Mouse (Mus musculus): ENCODE measurements around the gene Smr2.
"Not testable (repeated sequence)": the region's sequence is repeated elsewhere in the genome, so short reads cannot be mapped to it uniquely, and the experiment has no call there.

The Smr2 gene

GRCm38 (mm10) chr5:88086256-88086655 lies at the start of gene Smr2:
TSS of gene Smr2 (plus strand) at chr5:88086556.
- DNase-seq: not testable (repeated sequence)

GRCm38 (mm10) chr5:88111430-88111829 lies 25.1 kb downstream of the Smr2 start, which contains the start of gene Gm11116:
TSS of gene Gm11116 (minus strand) at chr5:88111530.
- DNase-seq: no peak

- no peak for DNase-seq
Measured at GRCm38 (mm10) chr5:88153999-88154398, 67.6 kb downstream of the Smr2 start, which contains the start of gene Gm11115. TSS of gene Gm11115 (minus strand) at chr5:88154099.

Measured in kidney, adult 18-20 months (tissue).